Mouse (Mus musculus) intestine, embryonic 16.5 days (tissue): ENCODE data around the gene Otud7a. TPM values are rescaled to one million over a fixed set of nuclear protein-coding genes. Genes with fewer than 3 reads are reported as not detected.

Experiments used
- ATAC-seq: fragments of 200-750 bp; cut with Nextera tagmentation; 2 replicates; pipeline ENCODE4 v1.8.0; 2017; ENCODE audit warnings: moderate TSS enrichment, moderate library complexity
- H3K27ac ChIP-seq: fragments of 300-500 bp; sonication (generic); 2 replicates; pipeline ENCODE4 v1.5.1; 2014; ENCODE audit warnings: mild to moderate bottlenecking, low read length
- H3K27me3 ChIP-seq: fragments of 300-500 bp; sonication (generic); replicated peaks from 2 replicates; pipeline ENCODE4 v1.6.1; 2014; ENCODE audit warnings: low read length, control low read depth, mixed read lengths; ENCODE audit not compliant: control insufficient read depth, insufficient read depth
- H3K36me3 ChIP-seq: fragments of 300-500 bp; sonication (generic); 2 replicates; pipeline ENCODE4 v1.6.1; 2014; ENCODE audit warnings: low read length, control low read depth; ENCODE audit not compliant: control insufficient read depth, insufficient read depth
- H3K4me1 ChIP-seq: fragments of 300-500 bp; sonication (generic); 2 replicates; pipeline ENCODE4 v1.6.1; 2014; ENCODE audit warnings: low read length, control low read depth, mixed read lengths; ENCODE audit not compliant: control insufficient read depth, insufficient read depth
- H3K4me2 ChIP-seq: fragments of 300-500 bp; sonication (generic); 2 replicates; pipeline ENCODE4 v1.6.1; 2014; ENCODE audit warnings: low read depth, low read length, control low read depth
- H3K4me3 ChIP-seq: fragments of 300-500 bp; sonication (generic); 2 replicates; pipeline ENCODE4 v1.5.1; 2014; ENCODE audit warnings: mild to moderate bottlenecking, low read length
- H3K9ac ChIP-seq: fragments of 300-500 bp; sonication (generic); 2 replicates; pipeline ENCODE4 v1.6.1; 2014; ENCODE audit warnings: low read depth, low read length
- H3K9me3 ChIP-seq: fragments of 300-500 bp; sonication (generic); 2 replicates; pipeline ENCODE4 v1.6.1; 2016; ENCODE audit warnings: low read length, control low read depth; ENCODE audit not compliant: control insufficient read depth
- WGBS: fragments of 180-500 bp; shearing (Covaris S2); extraction: QIAGEN DNeasy Blood & Tissue Kit; methylation state at CpG from one replicate; pipeline ENCODE4 v1.1.7; 2014; 5-methylcytosine and 5-hydroxymethylcytosine counted together
- polyA plus RNA-seq: library from polyadenylated mRNA; unstranded; fragments of >200 nt; fragmentation: Nextera tagmentation; extraction: Ambion mirVana; gene quantifications from 2 replicates; pipeline ENCODE4 v1.2.1, GENCODE M21; 2015

Gene Otud7a
- polyA plus RNA-seq, 1 experiment from 2014 or later, result 0.43 TPM

DNA sequence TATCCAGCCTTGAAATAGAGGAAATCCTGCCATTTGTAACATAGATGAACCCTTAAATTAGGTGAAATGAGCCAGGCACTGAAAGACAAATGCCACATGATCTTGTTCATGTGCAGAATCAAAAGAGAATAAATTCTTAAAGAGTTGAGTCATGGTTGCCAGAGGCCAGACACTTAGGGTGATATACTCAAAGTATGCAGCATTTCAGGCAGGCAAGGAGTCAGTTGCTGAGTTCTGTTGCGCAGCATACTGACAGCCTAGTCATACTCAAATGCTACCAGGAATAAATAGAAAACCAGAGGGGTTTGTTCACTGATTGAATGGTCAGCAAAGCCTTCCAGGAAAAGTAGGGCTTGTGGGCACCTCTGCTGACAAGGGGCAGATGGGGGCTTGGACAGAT lies 160.3 kb downstream of the Otud7a start:
- Histone ChIP-seq H3K9me3 (no peaks in the 10 kb centered on the region), H3K27ac (no peak overlapping the region), H3K27me3 (no peaks in the 10 kb centered on the region), H3K4me3 (no peak overlapping the region), H3K4me2 (no peak overlapping the region), H3K9ac (no peak overlapping the region), H3K4me1 (no peaks in the 10 kb centered on the region), H3K36me3 (no peaks in the 10 kb centered on the region)
- no peak for ATAC-seq
- WGBS, result 74% methylated on average over 1 of the region's 1 CpGs

GRCm38 (mm10) chr7:63617018-63617417 lies 172.5 kb downstream of the Otud7a start:
- H3K27ac ChIP-seq, result no peak overlapping the region
- no peak overlapping the region for H3K4me2 ChIP-seq
- no peaks in the 10 kb centered on the region for H3K27me3 ChIP-seq
- no peak overlapping the region for H3K9ac ChIP-seq
- H3K36me3 ChIP-seq, result no peaks in the 10 kb centered on the region
- no peaks in the 10 kb centered on the region for H3K4me1 ChIP-seq
- H3K4me3 ChIP-seq, result no peak overlapping the region
- WGBS, result 82% methylated on average over 3 of the region's 3 CpGs
- no peak for ATAC-seq
- no peaks in the 10 kb centered on the region for H3K9me3 ChIP-seq

GRCm38 (mm10) chr7:63620776-63621340 lies 176.3 kb downstream of the Otud7a start:
- Histone ChIP-seq H3K27ac (no peak overlapping the region), H3K9me3 (no peaks in the 10 kb centered on the region), H3K36me3 (no peaks in the 10 kb centered on the region), H3K4me2 (no peak overlapping the region), H3K4me3 (no peak overlapping the region), H3K9ac (no peak overlapping the region), H3K4me1 (no peaks in the 10 kb centered on the region), H3K27me3 (no peaks in the 10 kb centered on the region)
- no peak for ATAC-seq
- WGBS, result 85% methylated on average over 5 of the region's 5 CpGs

GRCm38 (mm10) chr7:63637651-63638050 lies 193.1 kb downstream of the Otud7a start:
- no peaks in the 10 kb centered on the region for H3K27me3 ChIP-seq
- no peak overlapping the region for H3K9ac ChIP-seq
- H3K4me3 ChIP-seq, result no peak overlapping the region
- H3K9me3 ChIP-seq, result no peaks in the 10 kb centered on the region
- H3K4me2 ChIP-seq, result no peak overlapping the region
- H3K36me3 ChIP-seq, result no peaks in the 10 kb centered on the region
- WGBS, result 82% methylated on average over 3 of the region's 3 CpGs
- no peaks in the 10 kb centered on the region for H3K4me1 ChIP-seq
- ATAC-seq, result no peak
- H3K27ac ChIP-seq, result no peak overlapping the region

- 89% methylated on average over 1 of the region's 1 CpGs for WGBS
- no peaks in the 10 kb centered on the region for H3K4me1 ChIP-seq
- ATAC-seq, result no peak
Observed at GRCm38 (mm10) chr7:63644002-63644401, 199.5 kb downstream of the Otud7a start.

GRCm38 (mm10) chr7:63647136-63647535 lies 202.6 kb downstream of the Otud7a start:
- no peak overlapping the region for H3K4me2 ChIP-seq
- H3K4me3 ChIP-seq, result no peak overlapping the region
- no peaks in the 10 kb centered on the region for H3K4me1 ChIP-seq
- no peak overlapping the region for H3K27ac ChIP-seq
- no peak for ATAC-seq
- H3K27me3 ChIP-seq, result no peaks in the 10 kb centered on the region
- no peaks in the 10 kb centered on the region for H3K36me3 ChIP-seq
- H3K9me3 ChIP-seq, result no peaks in the 10 kb centered on the region
- no peak overlapping the region for H3K9ac ChIP-seq
- 80% methylated on average over 1 of the region's 1 CpGs for WGBS

More at GRCm38 (mm10) chr7:63644002-63644401, 199.5 kb downstream of the Otud7a start:
- Histone ChIP-seq H3K9me3 (no peaks in the 10 kb centered on the region), H3K4me3 (no peak overlapping the region), H3K36me3 (no peaks in the 10 kb centered on the region), H3K27me3 (no peaks in the 10 kb centered on the region), H3K27ac (no peak overlapping the region), H3K4me2 (no peak overlapping the region), H3K9ac (no peak overlapping the region)

DNA sequence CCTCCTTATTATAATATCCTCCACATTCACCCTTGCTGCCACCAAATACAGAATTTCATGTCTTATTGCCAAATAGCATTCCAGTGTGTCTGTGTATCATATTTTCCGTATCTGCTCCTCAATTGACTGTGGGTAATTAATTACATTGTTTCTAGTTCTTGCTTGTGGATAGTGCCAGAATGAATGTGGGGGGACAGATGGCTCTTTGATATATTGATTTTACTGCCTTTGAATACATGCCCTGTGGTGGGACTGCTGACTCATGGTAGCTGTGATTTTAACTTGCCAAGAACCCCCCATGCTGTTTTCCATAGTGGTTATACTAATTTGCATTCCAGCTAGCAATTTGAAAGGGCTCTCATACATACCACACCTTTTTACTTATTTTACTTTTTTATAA lies 215.7 kb downstream of the Otud7a start:
- Histone ChIP-seq H3K4me2 (no peak overlapping the region), H3K9me3 (no peaks in the 10 kb centered on the region), H3K27ac (no peak overlapping the region), H3K9ac (no peak overlapping the region), H3K4me1 (no peaks in the 10 kb centered on the region), H3K27me3 (no peaks in the 10 kb centered on the region), H3K4me3 (no peak overlapping the region), H3K36me3 (no peaks in the 10 kb centered on the region)
- WGBS, result 55% methylated on average over 1 of the region's 1 CpGs
- no peak for ATAC-seq

DNA sequence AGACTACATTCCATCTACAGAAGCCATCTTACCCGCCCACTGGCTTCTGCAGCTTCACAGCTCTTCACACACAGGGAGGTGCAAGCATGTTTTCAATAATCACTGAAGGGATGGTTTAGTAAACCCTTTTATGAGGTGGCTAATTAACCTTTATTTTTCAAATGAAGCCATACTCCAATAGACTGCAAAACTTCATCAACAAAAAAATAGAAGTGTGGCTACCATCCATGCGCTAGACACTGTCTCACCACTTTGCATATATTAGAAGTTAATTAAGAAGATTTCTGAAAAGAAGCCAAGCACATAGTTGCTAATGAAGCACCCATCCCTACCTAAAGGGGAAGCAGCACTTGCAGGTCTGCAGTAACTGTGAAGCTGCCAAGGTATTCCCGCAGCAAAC lies 218.2 kb downstream of the Otud7a start:
- Histone ChIP-seq H3K4me2 (no peak overlapping the region), H3K9me3 (no peaks in the 10 kb centered on the region), H3K4me3 (no peak overlapping the region), H3K4me1 (no peaks in the 10 kb centered on the region), H3K27me3 (no peaks in the 10 kb centered on the region), H3K36me3 (no peaks in the 10 kb centered on the region), H3K27ac (no peak overlapping the region), H3K9ac (no peak overlapping the region)
- WGBS, result 86% methylated on average over 3 of the region's 3 CpGs
- no peak for ATAC-seq

DNA sequence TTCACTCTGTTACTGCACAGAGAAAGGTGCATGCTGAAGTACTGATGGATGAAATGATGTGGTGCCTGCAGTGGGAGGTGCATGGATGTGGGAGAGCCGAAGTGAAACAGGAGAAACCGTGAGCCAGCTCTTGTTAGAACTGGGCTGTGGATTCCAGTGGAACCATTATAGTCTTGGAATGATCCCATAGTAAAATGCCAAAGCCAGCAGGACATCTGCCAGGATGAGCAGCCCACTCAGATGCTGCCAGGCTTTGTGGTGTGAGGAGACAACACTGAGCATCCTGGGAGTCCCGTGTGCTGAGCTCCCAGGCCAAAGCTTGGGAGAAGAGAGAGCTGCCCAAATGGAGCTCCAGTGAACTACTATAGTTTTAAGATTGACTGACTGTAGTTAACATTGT lies 220.9 kb downstream of the Otud7a start:
- no peaks in the 10 kb centered on the region for H3K36me3 ChIP-seq
- H3K4me1 ChIP-seq, result peaks cover 5% of the 10 kb centered on the region; the same call in 1 of the 2 replicates
- H3K9ac ChIP-seq, result no peak overlapping the region
- H3K9me3 ChIP-seq, result no peaks in the 10 kb centered on the region
- H3K4me3 ChIP-seq, result no peak overlapping the region
- H3K27me3 ChIP-seq, result no peaks in the 10 kb centered on the region
- 87% methylated on average over 3 of the region's 3 CpGs for WGBS
- no peak for ATAC-seq
- no peak overlapping the region for H3K27ac ChIP-seq
- no peak overlapping the region for H3K4me2 ChIP-seq
